Mouse (Mus musculus) myocyte (in vitro differentiated cells): ENCODE measurements around the gene Acbd6.

ENCODE experiments used
- MAX ChIP-seq: IDR thresholded peaks from one replicate; pipeline ENCODE4 v1.6.1; 2011; ENCODE audit warnings: low read depth, mild to moderate bottlenecking, control low read depth
- MYOG ChIP-seq, 3 experiments: IDR thresholded peaks; one replicate each; pipeline ENCODE4 v1.6.1; 2011; ENCODE audit warnings: control low read depth in 2 of 3, low read depth in 2 of 3, mild to moderate bottlenecking in 2 of 3; ENCODE audit not compliant: insufficient read length in 2 of 3, control insufficient read depth in 1 of 3, insufficient read depth in 1 of 3
- POLR2A ChIP-seq: IDR thresholded peaks from one replicate; pipeline ENCODE4 v1.6.1; 2011; ENCODE audit warnings: low read depth, mild to moderate bottlenecking, control low read depth, moderate library complexity; ENCODE audit not compliant: insufficient read length
- TCF3 ChIP-seq: IDR thresholded peaks from one replicate; pipeline ENCODE4 v1.6.1; 2011; ENCODE audit warnings: low read depth, control low read depth; ENCODE audit not compliant: insufficient read length

DNA sequence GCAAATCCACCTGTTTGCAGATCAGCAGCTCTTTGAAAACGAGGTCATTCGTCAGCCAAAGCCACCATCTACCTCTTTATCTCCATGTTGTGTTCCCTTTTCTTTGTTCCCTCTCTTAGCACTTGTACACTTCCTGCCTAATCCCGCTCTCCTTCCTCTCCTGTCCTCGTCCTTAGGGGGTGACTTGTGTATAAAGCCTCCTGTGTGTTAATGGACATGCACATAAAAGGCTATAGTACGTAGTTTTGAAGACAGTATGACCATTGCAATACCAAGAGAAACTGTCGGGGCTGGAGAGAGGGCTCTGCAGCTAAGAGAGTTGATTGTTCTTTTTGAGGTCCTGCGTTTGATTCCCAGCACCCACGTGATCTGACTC lies 48.2 kb downstream of the Acbd6 start:
- TF ChIP-seq POLR2A (no peak), TCF3 (no peak), MAX (no peak), MYOG (IDR thresholded peaks at IDR 0.05; ENCODE audit: control insufficient read depth in 1 of 3, insufficient read depth in 1 of 3, insufficient read length in 2 of 3, low read depth in 2 of 3) (no peak)
